Mouse (Mus musculus) common myeloid progenitor, adult 5-6 weeks (primary cell): ENCODE data around the gene Wdr31. TPM values are rescaled to one million over a fixed set of nuclear protein-coding genes. Genes with fewer than 3 reads are reported as not detected.

ENCODE experiments used
- ATAC-seq: replicated peaks from 2 replicates; pipeline ENCODE4 v1.8.0; 2016; ENCODE audit warnings: low read depth, mild to moderate bottlenecking, moderate TSS enrichment, inconsistent platforms; ENCODE audit not compliant: poor library complexity, severe bottlenecking
- total RNA-seq: library from RNA; stranded (forward); fragments of 200-1000, 187-1606 nt; gene quantifications from 2 replicates; pipeline ENCODE4 v1.2.3, GENCODE M21; 2017

Wdr31 gene
- total RNA-seq, 1 experiment from 2014 or later, result 0.82 TPM

- no peak for ATAC-seq
Observed at GRCm38 (mm10) chr4:62459081-62459480, 11.6 kb downstream of the Wdr31 start.

GRCm38 (mm10) chr4:62454995-62455394 lies 15.7 kb downstream of the Wdr31 start:
- peak; percentile 84 for ATAC-seq

GRCm38 (mm10) chr4:62440986-62441385 lies 29.7 kb downstream of the Wdr31 start:
- no peak for ATAC-seq

- no peak for ATAC-seq
Observed at GRCm38 (mm10) chr4:62440544-62440943, 30.2 kb downstream of the Wdr31 start.

GRCm38 (mm10) chr4:62439793-62440192 lies 30.9 kb downstream of the Wdr31 start:
- ATAC-seq, result peak; percentile 58

GRCm38 (mm10) chr4:62437871-62438270 lies 32.8 kb downstream of the Wdr31 start:
- ATAC-seq, result no peak

- no peak for ATAC-seq
Observed at GRCm38 (mm10) chr4:62437256-62437778, 33.4 kb downstream of the Wdr31 start.

- ATAC-seq, result no peak
Observed at GRCm38 (mm10) chr4:62435081-62435480, 35.6 kb downstream of the Wdr31 start, which contains the start of gene Rnf183. Gene Rnf183 (minus strand): TSS chr4:62435252.

- no peak for ATAC-seq
Observed at GRCm38 (mm10) chr4:62433939-62434870, 36.5 kb downstream of the Wdr31 start.

- no peak for ATAC-seq
Observed at GRCm38 (mm10) chr4:62431522-62431921, 39.2 kb downstream of the Wdr31 start.

- no peak for ATAC-seq
Observed at GRCm38 (mm10) chr4:62430678-62431077, 40.0 kb downstream of the Wdr31 start.

- ATAC-seq, result no peak
Observed at GRCm38 (mm10) chr4:62429616-62430015, 41.1 kb downstream of the Wdr31 start.

- no peak for ATAC-seq
Observed at GRCm38 (mm10) chr4:62427978-62428758, 42.5 kb downstream of the Wdr31 start.

- no peak for ATAC-seq
Observed at GRCm38 (mm10) chr4:62425891-62426290, 44.8 kb downstream of the Wdr31 start.

GRCm38 (mm10) chr4:62419091-62419490 lies 51.6 kb downstream of the Wdr31 start:
- no peak for ATAC-seq

- ATAC-seq, result no peak
Observed at GRCm38 (mm10) chr4:62418448-62418847, 52.2 kb downstream of the Wdr31 start.

GRCm38 (mm10) chr4:62411606-62412005 lies 59.1 kb downstream of the Wdr31 start:
- no peak for ATAC-seq

- ATAC-seq, result no peak
Observed at GRCm38 (mm10) chr4:62410325-62410724, 60.4 kb downstream of the Wdr31 start.

GRCm38 (mm10) chr4:62409615-62410014 lies 61.1 kb downstream of the Wdr31 start:
- ATAC-seq, result no peak

- peak; percentile 94 for ATAC-seq
Observed at GRCm38 (mm10) chr4:62408601-62409282, 62.0 kb downstream of the Wdr31 start, which contains the start of the genes Cdc26 and Prpf4. Gene Cdc26 (minus strand): TSS chr4:62408642. Gene Prpf4 (plus strand): TSS chr4:62408797.
